Mouse (Mus musculus) forebrain, embryonic 16.5 days (tissue): Measurements from ENCODE around the gene Gm43518. TPM values are rescaled to one million over a fixed set of nuclear protein-coding genes. Genes with fewer than 3 reads are reported as not detected.

ENCODE experiments used
- ATAC-seq: fragments of 200-750 bp; cut with Nextera tagmentation; 2 replicates; pipeline ENCODE4 v1.8.0; 2017; ENCODE audit warnings: mild to moderate bottlenecking, moderate library complexity
- H3K27ac ChIP-seq: fragments of 300-500 bp; sonication (generic); 2 replicates; pipeline ENCODE4 v1.5.1; 2014; ENCODE audit warnings: low read length, control low read depth
- H3K27me3 ChIP-seq: fragments of 300-500 bp; sonication (generic); replicated peaks from 2 replicates; pipeline ENCODE4 v1.6.1; 2014; ENCODE audit warnings: low read length; ENCODE audit not compliant: control insufficient read depth, insufficient read depth
- H3K36me3 ChIP-seq: fragments of 300-500 bp; sonication (generic); 2 replicates; pipeline ENCODE4 v1.6.1; 2014; ENCODE audit not compliant: control insufficient read depth, insufficient read depth
- H3K4me1 ChIP-seq: fragments of 300-500 bp; sonication (generic); replicated peaks from 2 replicates; pipeline ENCODE4 v1.6.1; 2014; ENCODE audit warnings: low read length; ENCODE audit not compliant: control insufficient read depth, insufficient read depth
- H3K4me2 ChIP-seq: fragments of 300-500 bp; sonication (generic); 2 replicates; pipeline ENCODE4 v1.6.1; 2014; ENCODE audit warnings: mild to moderate bottlenecking, low read length, control low read depth
- H3K4me3 ChIP-seq: fragments of 300-500 bp; sonication (generic); replicated peaks from 2 replicates; pipeline ENCODE4 v1.5.1; 2014; ENCODE audit warnings: mild to moderate bottlenecking, low read length, control low read depth
- H3K9ac ChIP-seq: fragments of 300-500 bp; sonication (generic); replicated peaks from 2 replicates; pipeline ENCODE4 v1.6.1; 2014; ENCODE audit warnings: low read depth, low read length, control low read depth
- H3K9me3 ChIP-seq: fragments of 300-500 bp; sonication (generic); 2 replicates; pipeline ENCODE4 v1.6.1; 2016; ENCODE audit warnings: low read length; ENCODE audit not compliant: control insufficient read depth
- WGBS: fragments of 180-500 bp; shearing (Covaris S2); extraction: QIAGEN DNeasy Blood & Tissue Kit; methylation state at CpG from one replicate; pipeline ENCODE4 v1.1.7; 2014; 5-methylcytosine and 5-hydroxymethylcytosine counted together
- polyA plus RNA-seq: library from polyadenylated mRNA; unstranded; fragments of >200 nt; fragmentation: Nextera tagmentation; extraction: Ambion mirVana; gene quantifications from 2 replicates; pipeline ENCODE4 v1.2.1, GENCODE M21; 2015

Gm43518 gene
- polyA plus RNA-seq, 1 experiment from 2014 or later = 2.4 TPM

DNA sequence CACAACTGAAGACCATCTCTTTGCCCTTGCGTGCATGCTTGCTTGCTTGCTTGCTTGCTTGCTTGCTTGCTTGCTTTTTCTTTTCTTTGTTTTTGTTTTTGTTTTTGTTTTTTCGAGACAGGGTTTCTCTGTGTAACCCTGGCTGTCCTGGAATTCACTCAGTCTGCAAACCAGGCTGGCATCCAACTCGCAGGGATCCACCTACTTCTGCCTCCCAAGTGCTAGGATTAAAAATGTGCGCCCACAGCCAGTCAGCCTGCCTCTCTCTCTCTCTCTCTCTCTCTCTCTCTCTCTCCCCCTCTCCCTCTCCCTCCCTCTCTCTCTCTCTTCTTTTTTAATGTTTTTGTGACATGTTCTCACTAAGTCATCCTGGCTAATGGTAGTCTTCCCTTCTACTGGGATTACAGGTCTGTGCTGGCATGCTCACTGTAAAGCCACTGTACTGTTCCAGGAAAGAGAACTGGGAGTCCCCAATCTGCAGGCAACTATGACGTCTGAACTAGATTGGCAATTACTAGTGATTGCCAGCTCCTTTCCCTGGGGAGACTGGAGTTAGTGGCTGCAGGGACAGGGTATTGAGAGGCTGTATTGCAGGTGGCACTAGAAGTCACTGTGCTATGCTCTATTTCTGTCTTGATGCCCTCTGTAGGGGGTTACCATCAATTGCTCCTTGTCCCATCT lies 25.3 kb downstream of the Gm43518 start:
- Histone ChIP-seq H3K4me2 (no peak overlapping the region), H3K27me3 (no peaks in the 10 kb centered on the region), H3K9ac (no peak overlapping the region), H3K27ac (no peak overlapping the region), H3K36me3 (no peaks in the 10 kb centered on the region), H3K4me1 (no peaks in the 10 kb centered on the region), H3K4me3 (no peak overlapping the region), H3K9me3 (no peaks in the 10 kb centered on the region)
- ATAC-seq = no peak
- WGBS = 56% methylated on average over 5 of the region's 5 CpGs

DNA sequence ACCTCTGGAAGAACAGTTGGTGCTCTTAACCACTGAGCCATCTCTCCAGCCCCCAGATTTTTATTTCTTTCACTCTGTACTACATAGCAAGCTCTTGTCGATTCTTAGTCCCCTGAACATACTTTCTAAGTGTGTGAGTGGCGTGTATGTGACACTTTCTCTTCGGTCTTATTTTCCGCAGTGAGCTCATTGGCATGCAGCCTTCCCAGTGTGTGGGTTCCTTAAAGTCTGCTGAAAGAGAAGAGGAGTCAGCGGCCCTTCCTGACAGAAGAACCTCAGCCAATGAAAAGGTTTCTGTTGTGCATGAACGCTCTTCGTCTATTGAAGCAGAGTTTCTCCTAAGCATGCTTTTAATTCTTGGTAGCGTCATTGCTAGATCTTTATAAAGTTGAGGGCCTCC lies 30.0 kb downstream of the Gm43518 start:
- Histone ChIP-seq H3K36me3 (no peaks in the 10 kb centered on the region), H3K4me3 (no peak overlapping the region), H3K27ac (no peak overlapping the region), H3K9ac (no peak overlapping the region), H3K9me3 (no peaks in the 10 kb centered on the region), H3K4me1 (no peaks in the 10 kb centered on the region), H3K4me2 (no peak overlapping the region), H3K27me3 (no peaks in the 10 kb centered on the region)
- WGBS = 76% methylated on average over 8 of the region's 8 CpGs
- no peak for ATAC-seq

GRCm38 (mm10) chr5:123959018-123959417 lies 31.8 kb downstream of the Gm43518 start:
- no peak for ATAC-seq
- WGBS = 75% methylated on average over 3 of the region's 3 CpGs
- Histone ChIP-seq H3K9ac (no peak overlapping the region), H3K4me3 (no peak overlapping the region), H3K27me3 (no peaks in the 10 kb centered on the region), H3K36me3 (no peaks in the 10 kb centered on the region), H3K9me3 (no peaks in the 10 kb centered on the region), H3K4me1 (no peaks in the 10 kb centered on the region), H3K27ac (no peak overlapping the region), H3K4me2 (no peak overlapping the region)

GRCm38 (mm10) chr5:123960129-123960528 lies 32.9 kb downstream of the Gm43518 start:
- no peak overlapping the region for H3K27ac ChIP-seq
- no peak overlapping the region for H3K9ac ChIP-seq
- no peaks in the 10 kb centered on the region for H3K9me3 ChIP-seq
- no peaks in the 10 kb centered on the region for H3K36me3 ChIP-seq
- WGBS = 78% methylated on average over 8 of the region's 8 CpGs
- H3K27me3 ChIP-seq = no peaks in the 10 kb centered on the region
- no peaks in the 10 kb centered on the region for H3K4me1 ChIP-seq
- no peak for ATAC-seq
- H3K4me3 ChIP-seq = no peak overlapping the region
- no peak overlapping the region for H3K4me2 ChIP-seq

- Histone ChIP-seq H3K4me2 (no peak overlapping the region), H3K27ac (no peak overlapping the region), H3K27me3 (no peaks in the 10 kb centered on the region), H3K4me1 (no peaks in the 10 kb centered on the region), H3K9ac (no peak overlapping the region), H3K9me3 (no peaks in the 10 kb centered on the region), H3K4me3 (no peak overlapping the region), H3K36me3 (no peaks in the 10 kb centered on the region)
- 84% methylated on average over 12 of the region's 12 CpGs for WGBS
- ATAC-seq = no peak
Measured at GRCm38 (mm10) chr5:123961046-123961445, 33.8 kb downstream of the Gm43518 start.

- Histone ChIP-seq H3K27me3 (no peaks in the 10 kb centered on the region), H3K9me3 (no peaks in the 10 kb centered on the region), H3K4me3 (no peak overlapping the region), H3K4me1 (no peaks in the 10 kb centered on the region), H3K36me3 (no peaks in the 10 kb centered on the region), H3K4me2 (no peak overlapping the region), H3K9ac (no peak overlapping the region), H3K27ac (no peak overlapping the region)
- 95% methylated on average over 4 of the region's 4 CpGs for WGBS
- no peak for ATAC-seq
Measured at GRCm38 (mm10) chr5:123964208-123964607, 37.0 kb downstream of the Gm43518 start.

DNA sequence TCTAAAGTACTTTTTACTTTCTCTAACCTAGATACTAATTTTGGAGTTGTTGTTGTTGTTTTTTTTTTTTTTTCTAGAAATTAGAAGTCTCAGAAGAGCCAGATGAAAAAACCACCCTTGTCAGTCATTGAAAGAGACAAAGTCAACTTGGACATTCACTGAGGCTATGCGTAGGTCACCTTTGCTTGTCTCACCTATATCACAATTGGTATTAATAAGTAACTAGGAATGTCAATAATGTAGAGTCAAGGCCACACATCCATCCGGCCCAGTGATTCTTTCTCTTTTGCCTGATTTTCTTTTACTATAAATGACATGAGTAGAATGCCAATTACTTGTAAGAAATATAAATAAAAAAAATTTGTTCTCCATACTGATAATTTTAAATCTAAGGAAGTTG lies 39.5 kb downstream of the Gm43518 start:
- no peak overlapping the region for H3K27ac ChIP-seq
- H3K4me2 ChIP-seq = no peak overlapping the region
- H3K9ac ChIP-seq = no peak overlapping the region
- ATAC-seq = no peak
- no peaks in the 10 kb centered on the region for H3K27me3 ChIP-seq
- no peaks in the 10 kb centered on the region for H3K4me1 ChIP-seq
- WGBS = 92% methylated on average over 2 of the region's 2 CpGs
- H3K9me3 ChIP-seq = no peaks in the 10 kb centered on the region
- H3K36me3 ChIP-seq = no peaks in the 10 kb centered on the region
- no peak overlapping the region for H3K4me3 ChIP-seq

GRCm38 (mm10) chr5:123968468-123968867 lies 41.2 kb downstream of the Gm43518 start:
- no peak for ATAC-seq
- no peak overlapping the region for H3K9ac ChIP-seq
- H3K4me2 ChIP-seq = no peak overlapping the region
- H3K4me3 ChIP-seq = no peak overlapping the region
- no peaks in the 10 kb centered on the region for H3K27me3 ChIP-seq
- 84% methylated on average over 5 of the region's 5 CpGs for WGBS
- no peaks in the 10 kb centered on the region for H3K36me3 ChIP-seq
- no peak overlapping the region for H3K27ac ChIP-seq
- H3K4me1 ChIP-seq = 0 out of 2 replicates have a peak, but pooled peaks cover 4% of the 10 kb centered on the region
- no peaks in the 10 kb centered on the region for H3K9me3 ChIP-seq

GRCm38 (mm10) chr5:123969216-123969615 lies 42.0 kb downstream of the Gm43518 start:
- Histone ChIP-seq H3K27ac (no peak overlapping the region), H3K9ac (no peak overlapping the region), H3K4me3 (no peak overlapping the region), H3K9me3 (no peaks in the 10 kb centered on the region), H3K36me3 (no peaks in the 10 kb centered on the region), H3K4me1 (0 out of 2 replicates have a peak, but pooled peaks cover 4% of the 10 kb centered on the region), H3K27me3 (no peaks in the 10 kb centered on the region), H3K4me2 (no peak overlapping the region)
- WGBS = 60% methylated on average over 8 of the region's 8 CpGs
- no peak for ATAC-seq

GRCm38 (mm10) chr5:123970576-123970975 lies 43.4 kb downstream of the Gm43518 start:
- H3K4me2 ChIP-seq = no peak overlapping the region
- no peaks in the 10 kb centered on the region for H3K36me3 ChIP-seq
- peaks cover 17% of the 10 kb centered on the region for H3K4me1 ChIP-seq
- H3K4me3 ChIP-seq = no peak overlapping the region
- H3K9me3 ChIP-seq = no peaks in the 10 kb centered on the region
- WGBS = 94% methylated on average over 4 of the region's 4 CpGs
- H3K27me3 ChIP-seq = no peaks in the 10 kb centered on the region
- H3K9ac ChIP-seq = no peak overlapping the region
- no peak for ATAC-seq
- H3K27ac ChIP-seq = no peak overlapping the region
